Mouse (Mus musculus) bone marrow macrophage, adult 2 months (primary cell): Measurements from ENCODE around the gene Pak1.

Experiments used
- CTCF ChIP-seq: IDR thresholded peaks from 2 replicates; pipeline ENCODE4 v1.5.1; 2012; ENCODE audit warnings: low read depth, mild to moderate bottlenecking, low read length, moderate library complexity
- POLR2A ChIP-seq: IDR thresholded peaks from 2 replicates; pipeline ENCODE4 v1.6.1; 2012; ENCODE audit warnings: mild to moderate bottlenecking, low read depth, low read length, borderline replicate concordance

DNA sequence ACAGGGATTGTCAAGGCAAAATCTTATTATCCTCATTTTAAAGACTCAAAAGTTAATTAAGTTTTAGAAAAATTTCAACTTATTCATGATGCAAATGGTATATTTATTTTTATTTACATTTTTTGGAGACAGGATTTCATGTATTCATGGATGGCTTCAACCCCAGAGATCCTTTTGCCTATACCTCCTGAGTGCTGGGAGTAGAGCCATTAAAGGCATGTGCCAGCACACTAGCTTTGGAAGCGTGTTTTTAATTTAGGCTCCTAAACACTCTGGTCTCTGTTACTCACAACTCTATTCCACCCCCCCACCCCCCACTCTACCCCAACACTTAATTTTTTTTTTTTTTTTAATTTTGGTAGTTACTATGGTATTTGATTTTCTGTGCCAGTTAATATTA lies 80.4 kb downstream of the Pak1 start:
- no peak for TF ChIP-seq POLR2A
- TF ChIP-seq CTCF = no peak
